8 mouse cellular contexts compared by ENCODE assay signal in genomic region chr17:21679273-21680018, GRCm38 (mm10). TPM values are rescaled to one million over a fixed set of nuclear protein-coding genes. Genes with fewer than 3 reads are reported as not detected.
DNase-seq lines count a peak whose midpoint lies in the region; ATAC-seq and TF ChIP-seq lines count a peak whose summit lies in the region.

No protein-coding gene starts in this region.

- H3K4me1 ChIP-seq in CH12.LX (ENCODE audit: control insufficient read depth in 1 of 2, insufficient read depth in 2 of 2): peaks cover 2 to 9% of the 10 kb centered on the region in 2 experiments; a peak in 3 of 4 replicates
- H3K4me1 ChIP-seq in forebrain, embryonic 11.5 days (replicated peaks; ENCODE audit: control insufficient read depth, insufficient read depth, low read length): no peaks in the 10 kb centered on the region; the same call in 1 of the 2 replicates
- H3K4me1 ChIP-seq in heart, embryonic 16.5 days (ENCODE audit: control insufficient read depth, insufficient read depth, low read length): peaks cover 3% of the 10 kb centered on the region; the same call in 1 of the 2 replicates
- H3K4me1 ChIP-seq in liver, embryonic 15.5 days (replicated peaks): peaks cover 17% of the 10 kb centered on the region
- no peaks in the 10 kb centered on the region for H3K4me1 ChIP-seq in neural tube, embryonic 12.5 days

- H3K4me3 ChIP-seq in CH12.LX (replicated peaks in 1 of 3; ENCODE audit: low read depth in 2 of 3, low read length in 2 of 3, poor library complexity in 1 of 3): peak overlapping the region; percentile 45 to 89 (median 54)
- peak overlapping the region; percentile 40 for H3K4me3 ChIP-seq in forebrain, embryonic 11.5 days (ENCODE audit: low read depth, low read length)
- peak overlapping the region; percentile 62 for H3K4me3 ChIP-seq in heart, embryonic 16.5 days (ENCODE audit: low read length)
- peak overlapping the region; percentile 64 for H3K4me3 ChIP-seq in liver, embryonic 15.5 days (replicated peaks)
- peak overlapping the region; percentile 44 for H3K4me3 ChIP-seq in neural tube, embryonic 12.5 days

- dilution Hi-C loops in CH12.LX (cut with MboI; ENCODE audit: extremely low pct_ligation_motif_present, extremely low pct_unique_long_range_greater_than_20kb, low sequenced_read_pairs): no loop called here

- peak overlapping the region; percentile 98 for H3K4me2 ChIP-seq in CH12.LX (ENCODE audit: insufficient read depth, low read depth, poor library complexity, severe bottlenecking)
- peak overlapping the region; percentile 39; the same call in 1 of the 2 replicates for H3K4me2 ChIP-seq in forebrain, embryonic 11.5 days (ENCODE audit: low read depth, low read length, severe bottlenecking)
- H3K4me2 ChIP-seq in heart, embryonic 16.5 days (ENCODE audit: low read depth, low read length): peak overlapping the region; percentile 66
- peak overlapping the region; percentile 80 for H3K4me2 ChIP-seq in liver, embryonic 15.5 days
- peak overlapping the region; percentile 57 for H3K4me2 ChIP-seq in neural tube, embryonic 12.5 days (replicated peaks)

- peak overlapping the region; percentile 72 for H3K9ac ChIP-seq in CH12.LX (ENCODE audit: insufficient read depth, low read depth)
- H3K9ac ChIP-seq in forebrain, embryonic 11.5 days (ENCODE audit: low read length): peak overlapping the region; percentile 39; the same call in 1 of the 2 replicates
- H3K9ac ChIP-seq in heart, embryonic 16.5 days (ENCODE audit: low read length): peak overlapping the region; percentile 58
- peak overlapping the region; percentile 59 for H3K9ac ChIP-seq in liver, embryonic 15.5 days
- peak overlapping the region; percentile 40 for H3K9ac ChIP-seq in neural tube, embryonic 12.5 days

- peak; percentile 44 for TF ChIP-seq RAD21 in CH12.LX (IDR thresholded peaks at IDR 0.05; ENCODE audit: low read depth, low read length)

- no peaks in the 10 kb centered on the region for H3K9me3 ChIP-seq in CH12.LX (replicated peaks; ENCODE audit: low read length)
- no peaks in the 10 kb centered on the region for H3K9me3 ChIP-seq in forebrain, embryonic 11.5 days (ENCODE audit: control insufficient read depth, low read length)
- H3K9me3 ChIP-seq in heart, embryonic 16.5 days (replicated peaks; ENCODE audit: control insufficient read depth, low read length): no peaks in the 10 kb centered on the region
- no peaks in the 10 kb centered on the region for H3K9me3 ChIP-seq in liver, embryonic 15.5 days (replicated peaks)
- H3K9me3 ChIP-seq in neural tube, embryonic 12.5 days: no peaks in the 10 kb centered on the region

- peak; percentile 62 for TF ChIP-seq POLR2A in CH12.LX (IDR thresholded peaks at IDR 0.05; ENCODE audit: low read depth, low read length)

- H3K27ac ChIP-seq in CH12.LX (ENCODE audit: insufficient read depth, low read depth): peak overlapping the region; percentile 65; the same call in 1 of the 2 replicates
- no peak overlapping the region for H3K27ac ChIP-seq in forebrain, embryonic 11.5 days (ENCODE audit: low read depth, low read length)
- H3K27ac ChIP-seq in heart, embryonic 16.5 days (ENCODE audit: low read length): peak overlapping the region; percentile 75
- H3K27ac ChIP-seq in liver, embryonic 15.5 days (replicated peaks): peak overlapping the region; percentile 91
- H3K27ac ChIP-seq in neural tube, embryonic 12.5 days: no peak overlapping the region

- H3K36me3 ChIP-seq in CH12.LX (replicated peaks in 1 of 2; ENCODE audit: control insufficient read depth in 1 of 2, insufficient read depth in 1 of 2, low read length in 1 of 2): no peaks in the 10 kb centered on the region
- no peaks in the 10 kb centered on the region for H3K36me3 ChIP-seq in forebrain, embryonic 11.5 days (ENCODE audit: control insufficient read depth, insufficient read depth, low read length)
- no peaks in the 10 kb centered on the region for H3K36me3 ChIP-seq in heart, embryonic 16.5 days (ENCODE audit: control insufficient read depth, insufficient read depth)
- peaks cover under 1% of the 10 kb centered on the region; the same call in 1 of the 2 replicates for H3K36me3 ChIP-seq in liver, embryonic 15.5 days (replicated peaks)
- H3K36me3 ChIP-seq in neural tube, embryonic 12.5 days: peaks cover 1% of the 10 kb centered on the region

- WGBS in forebrain, embryonic 11.5 days: 5% methylated on average over 9 of the region's 9 CpGs
- WGBS in heart, embryonic 16.5 days: 5% methylated on average over 9 of the region's 9 CpGs
- 1% methylated on average over 9 of the region's 9 CpGs for WGBS in liver, embryonic 15.5 days (ENCODE audit: insufficient replicate concordance)
- WGBS in neural tube, embryonic 12.5 days: 6% methylated on average over 9 of the region's 9 CpGs

- TF ChIP-seq EP300 in CH12.LX (IDR thresholded peaks at IDR 0.05; ENCODE audit: low read length): no peak; the same call in 1 of the 2 replicates

- peak; percentile 99 for ATAC-seq in forebrain, embryonic 11.5 days (replicated peaks; ENCODE audit: low FRiP score)
- ATAC-seq in heart, embryonic 16.5 days (replicated peaks; ENCODE audit: extremely low read depth, insufficient read depth, low FRiP score): peak; percentile 100
- ATAC-seq in liver, embryonic 15.5 days (ENCODE audit: insufficient read depth): peak; percentile 100
- peak; percentile 99 for ATAC-seq in neural tube, embryonic 12.5 days (ENCODE audit: low FRiP score, low read depth)

- TF ChIP-seq CTCF in CH12.LX (conservative IDR thresholded peaks at IDR 0.05 in 1 of 2, IDR thresholded peaks at IDR 0.05 in 1 of 2; ENCODE audit: low read depth in 2 of 2, low read length in 2 of 2): peak; percentile 73

- DNase-seq in CH12.LX (ENCODE audit: extremely low read depth): peak; percentile 96
- DNase-seq in c-Kit-positive CD71-positive TER-119-negative erythroid progenitor cells, embryonic 14.5 days (ENCODE audit: low read depth): peak; percentile 92
- DNase-seq in forebrain, embryonic 11.5 days (ENCODE audit: low spot score): peak; percentile 83
- DNase-seq in kidney, postnatal 36 days: peak; percentile 90 to 94
- peak; percentile 83 for DNase-seq in telencephalon, adult 2 months (ENCODE audit: low read depth, low spot score)

- H3K79me2 ChIP-seq in CH12.LX (replicated peaks; ENCODE audit: control insufficient read depth, extremely low read depth, insufficient read depth, poor library complexity, severe bottlenecking): no peaks in the 10 kb centered on the region

- in situ Hi-C loops in CH12.LX (cut with MboI; ENCODE audit: low pct_ligation_motif_present, low pct_unique_long_range_greater_than_20kb, low sequenced_read_pairs): no loop called here

- H3K27me3 ChIP-seq in CH12.LX (replicated peaks): no peaks in the 10 kb centered on the region
- no peaks in the 10 kb centered on the region for H3K27me3 ChIP-seq in forebrain, embryonic 11.5 days (ENCODE audit: control insufficient read depth, insufficient read depth, low read length)
- H3K27me3 ChIP-seq in heart, embryonic 16.5 days (ENCODE audit: control insufficient read depth, insufficient read depth, low read length): no peaks in the 10 kb centered on the region
- no peaks in the 10 kb centered on the region for H3K27me3 ChIP-seq in liver, embryonic 15.5 days
- no peaks in the 10 kb centered on the region for H3K27me3 ChIP-seq in neural tube, embryonic 12.5 days (replicated peaks)

TF ChIP-seq in CH12.LX, 34 proteins besides CTCF, POLR2A, EP300 and RAD21 (continues in another document):
- TF ChIP-seq MAFK (IDR thresholded peaks at IDR 0.05; ENCODE audit: insufficient replicate concordance, low read length): no peak
- no peak for TF ChIP-seq USF2 (conservative IDR thresholded peaks at IDR 0.05; ENCODE audit: low read depth, low read length)
- TF ChIP-seq E2F4 (IDR thresholded peaks at IDR 0.05; ENCODE audit: insufficient replicate concordance, low read depth, low read length): no peak
- no peak for TF ChIP-seq RCOR1 (conservative IDR thresholded peaks at IDR 0.05; ENCODE audit: low read depth, low read length)
- TF ChIP-seq IRF4 (IDR thresholded peaks at IDR 0.05; ENCODE audit: low read depth, low read length): peak; percentile 57

RNA-seq across cellular contexts. Expression of gene Gm10226, which starts 12.2 kb away (rescaled TPM):
- total RNA-seq in CH12.LX (2012; rRNA removed) (1.2 and 3.1 TPM in 2 replicates), CH12.LX (2014; rRNA removed) (5.5 and 5.8 TPM in 2 replicates)
- polyA plus RNA-seq in CH12.LX (2012; ENCODE audit: insufficient read length, low read depth): 4.8 TPM in 1 of 2 replicates, not detected in the other
- polyA plus RNA-seq in forebrain, embryonic 11.5 days (2014; fragmentation: Nextera tagmentation; extraction: Ambion mirVana): 8.1 and 12.5 TPM in 2 replicates
- 4.9 and 7.0 TPM in 2 replicates for polyA plus RNA-seq in heart, embryonic 16.5 days (2015; fragmentation: Nextera tagmentation; extraction: Ambion mirVana)
- polyA plus RNA-seq in liver, embryonic 15.5 days (2015; fragmentation: Nextera tagmentation; extraction: Ambion mirVana): 3.5 and 3.9 TPM in 2 replicates
- polyA plus RNA-seq in neural tube, embryonic 12.5 days (2016; fragmentation: Nextera tagmentation; extraction: Ambion mirVana): 13.4 and 19.6 TPM in 2 replicates

RNA-seq across cellular contexts. Expression of gene Zfp760, which starts 28.1 kb away (rescaled TPM):
- 1.4 and 1.6 TPM in 2 replicates for total RNA-seq in CH12.LX (2012; rRNA removed)
- total RNA-seq in CH12.LX (2014; rRNA removed): 3.5 and 3.8 TPM in 2 replicates
- polyA plus RNA-seq in CH12.LX (2012; ENCODE audit: insufficient read length, low read depth): 1.2 TPM in 2 replicates
- polyA plus RNA-seq in forebrain, embryonic 11.5 days (2014; fragmentation: Nextera tagmentation; extraction: Ambion mirVana): 22.7 and 25.1 TPM in 2 replicates
- 5.1 and 5.4 TPM in 2 replicates for polyA plus RNA-seq in heart, embryonic 16.5 days (2015; fragmentation: Nextera tagmentation; extraction: Ambion mirVana)
- polyA plus RNA-seq in liver, embryonic 15.5 days (2015; fragmentation: Nextera tagmentation; extraction: Ambion mirVana): 3.5 and 3.8 TPM in 2 replicates
- 15.9 and 16.2 TPM in 2 replicates for polyA plus RNA-seq in neural tube, embryonic 12.5 days (2016; fragmentation: Nextera tagmentation; extraction: Ambion mirVana)

RNA-seq across cellular contexts. Expression of gene Zfp983, which starts 29.0 kb away (rescaled TPM):
- 0.93 and 1.1 TPM in 2 replicates for total RNA-seq in CH12.LX (2012; rRNA removed)
- total RNA-seq in CH12.LX (2014; rRNA removed): 2.1 and 2.3 TPM in 2 replicates
- 0.87 and 1.1 TPM in 2 replicates for polyA plus RNA-seq in CH12.LX (2012; ENCODE audit: insufficient read length, low read depth)
- 5.4 and 7.2 TPM in 2 replicates for polyA plus RNA-seq in forebrain, embryonic 11.5 days (2014; fragmentation: Nextera tagmentation; extraction: Ambion mirVana)
- 2.9 and 3.3 TPM in 2 replicates for polyA plus RNA-seq in heart, embryonic 16.5 days (2015; fragmentation: Nextera tagmentation; extraction: Ambion mirVana)
- 0.89 and 1.0 TPM in 2 replicates for polyA plus RNA-seq in liver, embryonic 15.5 days (2015; fragmentation: Nextera tagmentation; extraction: Ambion mirVana)
- polyA plus RNA-seq in neural tube, embryonic 12.5 days (2016; fragmentation: Nextera tagmentation; extraction: Ambion mirVana): 7.8 and 9.2 TPM in 2 replicates

RNA-seq across cellular contexts. Expression of gene Zfp229, which starts 51.1 kb away (rescaled TPM):
- total RNA-seq in CH12.LX (2012; rRNA removed) (2.6 and 2.9 TPM in 2 replicates), CH12.LX (2014; rRNA removed) (5.1 and 5.5 TPM in 2 replicates)
- polyA plus RNA-seq in CH12.LX (2012; ENCODE audit: insufficient read length, low read depth): 1.9 and 4.4 TPM in 2 replicates
- 8.3 and 8.7 TPM in 2 replicates for polyA plus RNA-seq in forebrain, embryonic 11.5 days (2014; fragmentation: Nextera tagmentation; extraction: Ambion mirVana)
- polyA plus RNA-seq in heart, embryonic 16.5 days (2015; fragmentation: Nextera tagmentation; extraction: Ambion mirVana): 4.9 and 5.5 TPM in 2 replicates
- 1.4 and 1.8 TPM in 2 replicates for polyA plus RNA-seq in liver, embryonic 15.5 days (2015; fragmentation: Nextera tagmentation; extraction: Ambion mirVana)
- 9.9 and 10.6 TPM in 2 replicates for polyA plus RNA-seq in neural tube, embryonic 12.5 days (2016; fragmentation: Nextera tagmentation; extraction: Ambion mirVana)

Comparison
In these comparisons a context has a peak if more than half of its experiments do, and no peak if none do; other contexts are left out.
1. H3K27ac ChIP-seq: peak in CH12.LX (single experiment), heart, embryonic 16.5 days (single experiment) and liver, embryonic 15.5 days (single experiment); none in forebrain, embryonic 11.5 days (single experiment) and neural tube, embryonic 12.5 days (single experiment).
2. H3K4me2 ChIP-seq: peak in every context shown above with its lines; median percentile 98 in CH12.LX; 80 in liver, embryonic 15.5 days; 66 in heart, embryonic 16.5 days; 57 in neural tube, embryonic 12.5 days; 39 in forebrain, embryonic 11.5 days.
3. Peak in every context shown above with its lines, with median percentiles within 50 percentile points of each other: DNase-seq, H3K4me3 ChIP-seq, H3K9ac ChIP-seq and ATAC-seq.